Mouse (Mus musculus) lung, embryonic 15.5 days (tissue): ENCODE results near the gene Snorc. TPM values are rescaled to one million over a fixed set of nuclear protein-coding genes. Genes with fewer than 3 reads are reported as not detected.
"Not testable (repeated sequence)": the region's sequence is repeated elsewhere in the genome, so short reads cannot be mapped to it uniquely, and the experiment has no call there.

ENCODE experiments used
- ATAC-seq: fragments of 200-750 bp; cut with Nextera tagmentation; 2 replicates; pipeline ENCODE4 v1.8.0; 2017; ENCODE audit warnings: moderate number of reproducible peaks, borderline replicate concordance; ENCODE audit not compliant: low FRiP score, low TSS enrichment; ENCODE audit errors: extremely low read depth
- H3K27ac ChIP-seq: fragments of 300-500 bp; sonication (generic); 2 replicates; pipeline ENCODE4 v1.5.1; 2015; ENCODE audit warnings: moderate library complexity, mild to moderate bottlenecking, inconsistent platforms
- H3K27me3 ChIP-seq: fragments of 300-500 bp; sonication (generic); 2 replicates; pipeline ENCODE4 v1.6.1; 2015; ENCODE audit warnings: inconsistent platforms
- H3K36me3 ChIP-seq: fragments of 300-500 bp; sonication (generic); 2 replicates; pipeline ENCODE4 v1.6.1; 2015; ENCODE audit warnings: inconsistent platforms
- H3K4me1 ChIP-seq: fragments of 300-500 bp; sonication (generic); 2 replicates; pipeline ENCODE4 v1.6.1; 2015; ENCODE audit warnings: inconsistent platforms
- H3K4me2 ChIP-seq: fragments of 300-500 bp; sonication (generic); 2 replicates; pipeline ENCODE4 v1.6.1; 2015; ENCODE audit warnings: inconsistent platforms, mild to moderate bottlenecking, moderate library complexity
- H3K4me3 ChIP-seq: fragments of 300-500 bp; sonication (generic); 2 replicates; pipeline ENCODE4 v1.5.1; 2015; ENCODE audit warnings: mild to moderate bottlenecking, inconsistent platforms
- H3K9ac ChIP-seq: fragments of 300-500 bp; sonication (generic); 2 replicates; pipeline ENCODE4 v1.6.1; 2015; ENCODE audit warnings: inconsistent platforms
- H3K9me3 ChIP-seq: fragments of 300-500 bp; sonication (generic); 2 replicates; pipeline ENCODE4 v1.6.1; 2016; ENCODE audit warnings: inconsistent platforms
- WGBS: fragments of 180-500 bp; shearing (Covaris S2); methylation state at CpG from one replicate; pipeline ENCODE4 v1.1.7; 2015; 5-methylcytosine and 5-hydroxymethylcytosine counted together
- polyA plus RNA-seq: library from polyadenylated mRNA; unstranded; fragments of >200 nt; fragmentation: Nextera tagmentation; extraction: Ambion mirVana; gene quantifications from 2 replicates; pipeline ENCODE4 v1.2.1, GENCODE M21; 2015

The Snorc gene
- not detected in 2 replicates for polyA plus RNA-seq

- H3K27ac ChIP-seq, H3K4me1 ChIP-seq, H3K4me2 ChIP-seq, H3K9ac ChIP-seq, H3K36me3 ChIP-seq, H3K4me3 ChIP-seq, ATAC-seq, H3K9me3 ChIP-seq: not testable (repeated sequence)
- WGBS = 52% methylated on average over 9 of the region's 10 CpGs
- H3K27me3 ChIP-seq = peaks cover 13% of the 10 kb centered on the region
Observed at GRCm38 (mm10) chr1:87469971-87470370, at the start of gene Snorc. TSS of gene Snorc (plus strand) at chr1:87470271.

- no peaks in the 10 kb centered on the region for H3K9me3 ChIP-seq
- no peak overlapping the region for H3K4me3 ChIP-seq
- H3K27ac ChIP-seq = no peak overlapping the region
- no peaks in the 10 kb centered on the region for H3K4me1 ChIP-seq
- ATAC-seq = no peak
- WGBS = 81% methylated on average over 2 of the region's 2 CpGs
- H3K27me3 ChIP-seq = no peaks in the 10 kb centered on the region
- H3K4me2 ChIP-seq = no peak overlapping the region
- H3K9ac ChIP-seq = no peak overlapping the region
- peaks cover 68% of the 10 kb centered on the region for H3K36me3 ChIP-seq
Observed at GRCm38 (mm10) chr1:87435125-87435524, 34.9 kb upstream of the Snorc start.

GRCm38 (mm10) chr1:87436583-87436982, 33.5 kb upstream of the Snorc start:
- no peak for ATAC-seq
- 61% methylated on average over 6 of the region's 6 CpGs for WGBS
- no peaks in the 10 kb centered on the region for H3K27me3 ChIP-seq
- no peaks in the 10 kb centered on the region for H3K9me3 ChIP-seq
- H3K9ac ChIP-seq = no peak overlapping the region
- H3K4me3 ChIP-seq = no peak overlapping the region
- H3K36me3 ChIP-seq = peaks cover 69% of the 10 kb centered on the region
- no peaks in the 10 kb centered on the region for H3K4me1 ChIP-seq
- H3K4me2 ChIP-seq = no peak overlapping the region
- H3K27ac ChIP-seq = no peak overlapping the region

GRCm38 (mm10) chr1:87447183-87448104, 22.6 kb upstream of the Snorc start:
- no peak overlapping the region for H3K4me2 ChIP-seq
- H3K27me3 ChIP-seq = no peaks in the 10 kb centered on the region
- WGBS = 35% methylated on average over 5 of the region's 5 CpGs
- no peak overlapping the region for H3K4me3 ChIP-seq
- no peak overlapping the region for H3K27ac ChIP-seq
- H3K4me1 ChIP-seq = no peaks in the 10 kb centered on the region
- peaks cover 66% of the 10 kb centered on the region for H3K36me3 ChIP-seq
- H3K9me3 ChIP-seq = no peaks in the 10 kb centered on the region
- no peak overlapping the region for H3K9ac ChIP-seq
- ATAC-seq = no peak

GRCm38 (mm10) chr1:87449432-87449831, 20.6 kb upstream of the Snorc start:
- Histone ChIP-seq H3K4me2 (no peak overlapping the region), H3K27me3 (no peaks in the 10 kb centered on the region), H3K27ac (no peak overlapping the region), H3K4me1 (no peaks in the 10 kb centered on the region), H3K36me3 (peaks cover 50% of the 10 kb centered on the region), H3K4me3 (no peak overlapping the region), H3K9me3 (no peaks in the 10 kb centered on the region), H3K9ac (no peak overlapping the region)
- WGBS = 85% methylated on average over 4 of the region's 4 CpGs
- no peak for ATAC-seq

- no peak overlapping the region for H3K4me3 ChIP-seq
- no peak overlapping the region for H3K4me2 ChIP-seq
- no peak for ATAC-seq
- whole genome bisulfite sequencing = 76% methylated on average over 1 of the region's 1 CpGs
- H3K27ac ChIP-seq = no peak overlapping the region
- no peaks in the 10 kb centered on the region for H3K9me3 ChIP-seq
- H3K4me1 ChIP-seq = no peaks in the 10 kb centered on the region
- H3K36me3 ChIP-seq = no peaks in the 10 kb centered on the region
- H3K27me3 ChIP-seq = no peaks in the 10 kb centered on the region
- no peak overlapping the region for H3K9ac ChIP-seq
Observed at GRCm38 (mm10) chr1:87456425-87456824, 13.6 kb upstream of the Snorc start.

- H3K27ac ChIP-seq = no peak overlapping the region
- H3K27me3 ChIP-seq = no peaks in the 10 kb centered on the region
- no peak overlapping the region for H3K9ac ChIP-seq
- no peaks in the 10 kb centered on the region for H3K9me3 ChIP-seq
- no peak overlapping the region for H3K4me3 ChIP-seq
- WGBS = 82% methylated on average over 4 of the region's 4 CpGs
- no peaks in the 10 kb centered on the region for H3K36me3 ChIP-seq
- no peak overlapping the region for H3K4me2 ChIP-seq
- H3K4me1 ChIP-seq = no peaks in the 10 kb centered on the region
- no peak for ATAC-seq
Observed at GRCm38 (mm10) chr1:87458045-87458444, 12.0 kb upstream of the Snorc start.

GRCm38 (mm10) chr1:87459856-87460255, 10.2 kb upstream of the Snorc start:
- ATAC-seq, H3K4me1 ChIP-seq, H3K9me3 ChIP-seq, H3K4me3 ChIP-seq, H3K36me3 ChIP-seq, H3K9ac ChIP-seq, H3K27ac ChIP-seq, H3K4me2 ChIP-seq, H3K27me3 ChIP-seq: not testable (repeated sequence)
- WGBS = 82% methylated on average over 7 of the region's 7 CpGs

- Histone ChIP-seq H3K27me3 (no peaks in the 10 kb centered on the region), H3K4me1 (no peaks in the 10 kb centered on the region), H3K27ac (no peak overlapping the region), H3K4me3 (no peak overlapping the region), H3K36me3 (no peaks in the 10 kb centered on the region), H3K4me2 (no peak overlapping the region), H3K9me3 (no peaks in the 10 kb centered on the region), H3K9ac (no peak overlapping the region)
- ATAC-seq = no peak
- WGBS = 71% methylated on average over 9 of the region's 9 CpGs
Observed at GRCm38 (mm10) chr1:87467469-87467868, 2.6 kb upstream of the Snorc start.

GRCm38 (mm10) chr1:87468321-87468720, 1.8 kb upstream of the Snorc start:
- WGBS = 68% methylated on average over 6 of the region's 6 CpGs
- ATAC-seq = no peak
- H3K4me3 ChIP-seq = no peak overlapping the region
- H3K9me3 ChIP-seq = no peaks in the 10 kb centered on the region
- no peaks in the 10 kb centered on the region for H3K4me1 ChIP-seq
- no peak overlapping the region for H3K27ac ChIP-seq
- no peaks in the 10 kb centered on the region for H3K36me3 ChIP-seq
- no peaks in the 10 kb centered on the region for H3K27me3 ChIP-seq
- H3K9ac ChIP-seq = no peak overlapping the region
- no peak overlapping the region for H3K4me2 ChIP-seq

- WGBS = 78% methylated on average over 7 of the region's 7 CpGs
- Histone ChIP-seq H3K9ac (no peak overlapping the region), H3K27me3 (peaks cover 32% of the 10 kb centered on the region), H3K4me1 (peaks cover 4% of the 10 kb centered on the region; the same call in 1 of the 2 replicates), H3K9me3 (no peaks in the 10 kb centered on the region), H3K36me3 (no peaks in the 10 kb centered on the region), H3K4me3 (no peak overlapping the region), H3K27ac (no peak overlapping the region), H3K4me2 (no peak overlapping the region)
- ATAC-seq = no peak
Observed at GRCm38 (mm10) chr1:87471914-87472313, 1.8 kb downstream of the Snorc start.

GRCm38 (mm10) chr1:87472576-87472975, 2.5 kb downstream of the Snorc start:
- WGBS = 70% methylated on average over 7 of the region's 7 CpGs
- Histone ChIP-seq H3K9ac (no peak overlapping the region), H3K36me3 (no peaks in the 10 kb centered on the region), H3K9me3 (no peaks in the 10 kb centered on the region), H3K27ac (no peak overlapping the region), H3K27me3 (peaks cover 37% of the 10 kb centered on the region), H3K4me3 (no peak overlapping the region), H3K4me1 (peaks cover 4% of the 10 kb centered on the region; the same call in 1 of the 2 replicates), H3K4me2 (no peak overlapping the region)
- no peak for ATAC-seq
